Mouse (Mus musculus) testis, adult 2 months (tissue): ENCODE measurements at regions not wholly inside any gene's neighbourhood (a gene's known extent, or its start where the extent isn't known, plus 50 kb on each side); places are given as distances from the start of the nearest gene placed in this dataset.

Source experiments
- H3K27ac ChIP-seq: fragments of 200-500 bp; 2 replicates; pipeline ENCODE4 v1.5.1; 2012; ENCODE audit warnings: low read depth, low read length; ENCODE audit not compliant: control insufficient read depth, insufficient read depth
- H3K27me3 ChIP-seq: fragments of 200-500 bp; 2 replicates; pipeline ENCODE4 v1.6.1; 2012; ENCODE audit warnings: mild to moderate bottlenecking, low read length, moderate library complexity; ENCODE audit not compliant: control insufficient read depth, insufficient read depth
- H3K36me3 ChIP-seq: fragments of 200-500 bp; 2 replicates; pipeline ENCODE4 v1.6.1; 2012; ENCODE audit warnings: mild to moderate bottlenecking, low read length; ENCODE audit not compliant: control insufficient read depth, insufficient read depth
- H3K4me1 ChIP-seq: fragments of 200-500 bp; 2 replicates; pipeline ENCODE4 v1.6.1; 2012; ENCODE audit warnings: low read length; ENCODE audit not compliant: control insufficient read depth, insufficient read depth
- H3K4me3 ChIP-seq: fragments of 200-500 bp; 2 replicates; pipeline ENCODE4 v1.5.1; 2012; ENCODE audit warnings: low read depth, mild to moderate bottlenecking, low read length, moderate library complexity, mixed read lengths; ENCODE audit not compliant: control insufficient read depth
- CTCF ChIP-seq: fragments of 200-500 bp; IDR thresholded peaks from 2 replicates; pipeline ENCODE4 v1.5.1; 2012; ENCODE audit warnings: low read depth, mild to moderate bottlenecking, inconsistent platforms, low read length, moderate library complexity; ENCODE audit not compliant: control insufficient read depth, insufficient read depth, insufficient replicate concordance
- POLR2A ChIP-seq: fragments of 200-500 bp; IDR thresholded peaks from 2 replicates; pipeline ENCODE4 v1.6.1; 2012; ENCODE audit warnings: low read depth, mild to moderate bottlenecking, inconsistent platforms, low read length, moderate library complexity; ENCODE audit not compliant: control insufficient read depth

GRCm38 (mm10) chr6:84364964-84365363 is 228.7 kb downstream of the Cyp26b1 start:
- no peaks in the 10 kb centered on the region for H3K4me1 ChIP-seq
- H3K4me3 ChIP-seq, result no peak overlapping the region
- no peak overlapping the region for H3K27ac ChIP-seq
- no peaks in the 10 kb centered on the region for H3K36me3 ChIP-seq
- TF ChIP-seq POLR2A, result no peak
- TF ChIP-seq CTCF, result no peak
- no peaks in the 10 kb centered on the region for H3K27me3 ChIP-seq

GRCm38 (mm10) chr6:84362331-84362730 is 231.4 kb downstream of the Cyp26b1 start:
- Histone ChIP-seq H3K4me1 (peaks cover 2% of the 10 kb centered on the region; the same call in 1 of the 2 replicates), H3K4me3 (no peak overlapping the region), H3K27ac (no peak overlapping the region), H3K27me3 (no peaks in the 10 kb centered on the region), H3K36me3 (no peaks in the 10 kb centered on the region)
- no peak for TF ChIP-seq POLR2A
- TF ChIP-seq CTCF, result no peak

- no peak for TF ChIP-seq POLR2A
- no peak for TF ChIP-seq CTCF
- Histone ChIP-seq H3K36me3 (no peaks in the 10 kb centered on the region), H3K4me1 (peaks cover 2% of the 10 kb centered on the region; the same call in 1 of the 2 replicates), H3K4me3 (no peak overlapping the region), H3K27me3 (no peaks in the 10 kb centered on the region), H3K27ac (peak overlapping the region; percentile 58)
Measured at GRCm38 (mm10) chr6:84357911-84358310, 235.8 kb downstream of the Cyp26b1 start.

- TF ChIP-seq POLR2A (no peak), CTCF (no peak)
- H3K36me3 ChIP-seq, result no peaks in the 10 kb centered on the region
- no peak overlapping the region for H3K27ac ChIP-seq
- no peaks in the 10 kb centered on the region for H3K27me3 ChIP-seq
- peaks cover 2% of the 10 kb centered on the region; the same call in 1 of the 2 replicates for H3K4me1 ChIP-seq
- H3K4me3 ChIP-seq, result no peak overlapping the region
Measured at GRCm38 (mm10) chr6:84353425-84354220, 240.1 kb downstream of the Cyp26b1 start.

GRCm38 (mm10) chr6:84344936-84345335 is 248.8 kb downstream of the Cyp26b1 start:
- TF ChIP-seq CTCF (no peak), POLR2A (no peak)
- H3K4me1 ChIP-seq, result no peaks in the 10 kb centered on the region
- H3K27ac ChIP-seq, result no peak overlapping the region
- H3K4me3 ChIP-seq, result no peak overlapping the region
- H3K36me3 ChIP-seq, result no peaks in the 10 kb centered on the region
- no peaks in the 10 kb centered on the region for H3K27me3 ChIP-seq

DNA sequence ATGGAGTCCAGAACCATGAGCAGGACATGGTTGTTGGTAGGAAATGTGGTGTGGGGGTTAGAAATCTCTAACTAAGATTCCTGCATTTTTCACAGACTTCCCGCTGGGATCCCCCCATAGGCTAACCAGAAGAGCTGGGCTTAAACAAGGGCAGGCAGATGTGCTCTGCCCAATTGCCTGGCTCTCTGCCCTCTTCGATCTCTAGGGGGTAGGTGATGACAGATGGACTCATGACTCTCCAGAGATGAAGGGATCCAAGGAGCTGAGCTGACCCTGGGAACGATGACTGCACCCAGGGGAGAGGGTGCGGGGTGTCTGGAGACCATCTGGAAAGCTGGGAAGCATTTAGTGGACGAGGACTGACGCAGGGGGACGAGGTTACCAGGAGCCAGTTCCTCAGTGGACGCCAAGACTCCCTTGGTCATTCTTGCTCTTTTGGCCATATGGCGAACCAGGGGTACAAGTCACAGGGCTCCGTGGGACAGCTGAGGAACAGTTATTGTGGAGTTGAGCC is 260.0 kb downstream of the Cyp26b1 start:
- no peak overlapping the region for H3K27ac ChIP-seq
- TF ChIP-seq CTCF, result no peak
- TF ChIP-seq POLR2A, result no peak
- no peaks in the 10 kb centered on the region for H3K4me1 ChIP-seq
- H3K36me3 ChIP-seq, result no peaks in the 10 kb centered on the region
- H3K4me3 ChIP-seq, result no peak overlapping the region
- no peaks in the 10 kb centered on the region for H3K27me3 ChIP-seq

DNA sequence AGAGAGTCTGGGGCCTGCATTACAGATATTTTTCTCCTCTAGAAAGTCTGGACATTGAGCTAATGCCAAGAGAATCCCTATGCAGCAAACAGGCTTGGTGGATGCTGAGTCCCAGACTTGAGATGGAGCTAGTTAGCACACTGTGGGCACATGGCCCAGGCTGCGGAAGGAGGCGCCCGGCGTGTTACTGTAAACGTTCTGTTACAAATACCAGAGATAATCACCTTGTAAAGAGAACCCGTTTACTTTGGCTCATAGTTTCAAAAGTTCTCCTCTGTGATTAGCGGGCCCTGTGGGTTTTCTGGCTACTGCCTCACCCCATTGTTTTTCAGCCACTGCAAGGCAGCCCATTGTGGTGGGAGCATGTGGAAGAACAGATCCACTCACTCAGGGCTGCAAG is 264.6 kb downstream of the Cyp26b1 start:
- no peak overlapping the region for H3K4me3 ChIP-seq
- TF ChIP-seq CTCF, result no peak
- TF ChIP-seq POLR2A, result no peak
- no peaks in the 10 kb centered on the region for H3K27me3 ChIP-seq
- no peaks in the 10 kb centered on the region for H3K36me3 ChIP-seq
- H3K27ac ChIP-seq, result no peak overlapping the region
- no peaks in the 10 kb centered on the region for H3K4me1 ChIP-seq
